ENCODE assay signal across 11 mouse cellular contexts in genomic region chr10:83628241-83628640, GRCm38 (mm10). TPM values are rescaled to one million over a fixed set of nuclear protein-coding genes. Genes with fewer than 3 reads are reported as not detected.
DNase-seq lines count a peak whose midpoint lies in the region.
"Had no signal": no experiment of that assay in that cellular context is flagged by ENCODE, and none has a peak within 500 bp of the region (broad histone marks: within the 10 kb centered on the region; RNA-seq: fewer than 3 reads in every experiment).

No protein-coding gene starts in this region.

- DNase-seq in cerebellum, adult 8-10 months, result peak; percentile 45
- DNase-seq in cerebellum, postnatal 4 days (ENCODE audit: low spot score in 2 of 2), result no peak
- peak; percentile 49 for DNase-seq in cerebellum, adult 9-11 months
- no peak for DNase-seq in cerebellum, adult 11 months
- peak; percentile 57 for DNase-seq in left cerebral cortex, postnatal 4 days
- DNase-seq in left cerebral cortex, adult 18-20 months (ENCODE audit: low spot score in 2 of 2), result no peak
- no peak for DNase-seq in right cerebral cortex, adult 2 months (ENCODE audit: low spot score in 2 of 2)
- DNase-seq: adrenal gland, adult 2 months; adrenal gland, postnatal 10 days; adrenal gland, postnatal 25 days; forebrain, postnatal 0 days had no signal

- intact Hi-C loops in left cerebral cortex, postnatal 4 days (cut with DNase I), result no loop called here

RNA-seq across cellular contexts. Expression of gene Appl2, which starts 20.3 kb away (rescaled TPM):
- total RNA-seq in left cerebral cortex, postnatal 4 days (2021), result 10 to 100 TPM; 35.9 to 38.8 TPM
- total RNA-seq in left cerebral cortex, adult 18-20 months (2021), result 10 to 100 TPM; 63.4 to 65.3 TPM

Comparison
In these comparisons a context has a peak if more than half of its experiments do, and no peak if none do; other contexts are left out.
1. DNase-seq: peak in cerebellum, adult 8-10 months (single experiment), cerebellum, adult 9-11 months (single experiment) and left cerebral cortex, postnatal 4 days (single experiment); none in cerebellum, postnatal 4 days (0 of 2), cerebellum, adult 11 months (single experiment), left cerebral cortex, adult 18-20 months (0 of 2) and right cerebral cortex, adult 2 months (0 of 2).